Mouse (Mus musculus): ENCODE results near the gene Chchd3.

DNA sequence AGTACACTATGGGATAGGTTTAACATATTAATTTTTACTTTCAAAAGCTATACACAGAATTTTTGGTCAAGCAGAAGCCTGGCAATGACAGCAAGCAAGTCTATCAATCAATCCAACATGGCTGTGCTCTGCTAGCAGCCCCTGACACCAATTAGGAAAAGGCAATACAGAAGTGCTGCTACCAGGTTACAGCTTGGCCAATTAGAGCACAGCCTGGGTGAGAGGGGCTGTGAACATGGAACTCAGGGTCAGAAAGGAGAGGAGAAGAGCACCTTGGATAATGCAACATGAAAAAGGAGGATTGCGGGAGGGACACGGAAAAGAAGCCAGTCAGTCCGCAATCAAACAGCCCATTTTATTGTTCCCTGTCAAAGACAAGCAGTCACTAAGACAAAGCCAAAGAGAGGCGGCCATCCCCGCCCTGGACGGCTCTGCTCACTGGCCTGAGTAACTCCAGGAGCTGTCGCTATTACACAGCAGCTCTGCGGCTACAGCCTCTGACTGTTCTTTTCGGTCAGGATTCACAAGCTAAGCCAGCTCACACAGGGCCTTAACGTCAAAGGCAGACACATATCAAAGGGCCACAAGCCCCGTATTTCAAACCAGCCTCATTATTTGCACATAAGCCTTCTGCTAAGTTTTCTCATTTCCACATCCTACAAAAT, 128.8 kb downstream of the Chchd3 start:
- TF ChIP-seq GATA1 (IDR thresholded peaks at IDR 0.05; ENCODE audit: borderline replicate concordance, low read length) (no peak), FLI1 (IDR thresholded peaks at IDR 0.05; ENCODE audit: low read length) (no peak)

Data from megakaryocyte, embryonic 14.5 days (primary cell).